Mouse (Mus musculus) embryo, embryonic 10.5 days (tissue): ENCODE data around the gene Slc25a45.
A peak's percentile ranks its signal among the peaks of the same experiment; 100 is the strongest.

Source experiments
- DNase-seq: peaks from one replicate; pipeline ENCODE4 v3.0.0-alpha.2; 2015; ENCODE audit warnings: low spot score

The Slc25a45 gene

GRCm38 (mm10) chr19:5877618-5878361 lies at the start of gene Slc25a45:
Gene Slc25a45, plus strand, starts transcription at chr19:5877808.
- DNase-seq = peak; percentile 78

GRCm38 (mm10) chr19:5828155-5828554 lies 49.5 kb upstream of the Slc25a45 start:
- no peak for DNase-seq

- DNase-seq = no peak
Measured at GRCm38 (mm10) chr19:5828905-5829304, 48.7 kb upstream of the Slc25a45 start.

GRCm38 (mm10) chr19:5829958-5830615 lies 47.5 kb upstream of the Slc25a45 start:
- DNase-seq = no peak

- no peak for DNase-seq
Measured at GRCm38 (mm10) chr19:5830776-5831175, 46.8 kb upstream of the Slc25a45 start.

- no peak for DNase-seq
Measured at GRCm38 (mm10) chr19:5831224-5831957, 46.2 kb upstream of the Slc25a45 start.

GRCm38 (mm10) chr19:5831958-5832320 lies 45.7 kb upstream of the Slc25a45 start:
- DNase-seq = no peak

GRCm38 (mm10) chr19:5832326-5832725 lies 45.3 kb upstream of the Slc25a45 start:
- no peak for DNase-seq

- no peak for DNase-seq
Measured at GRCm38 (mm10) chr19:5833287-5834100, 44.1 kb upstream of the Slc25a45 start.

GRCm38 (mm10) chr19:5834260-5834925 lies 43.2 kb upstream of the Slc25a45 start:
- DNase-seq = no peak

GRCm38 (mm10) chr19:5835054-5835921 lies 42.3 kb upstream of the Slc25a45 start:
- no peak for DNase-seq

GRCm38 (mm10) chr19:5835922-5836430 lies 41.6 kb upstream of the Slc25a45 start:
- DNase-seq = no peak

- no peak for DNase-seq
Measured at GRCm38 (mm10) chr19:5836941-5837572, 40.6 kb upstream of the Slc25a45 start.

- no peak for DNase-seq
Measured at GRCm38 (mm10) chr19:5837606-5838005, 40.0 kb upstream of the Slc25a45 start.

GRCm38 (mm10) chr19:5838136-5838891 lies 39.3 kb upstream of the Slc25a45 start:
- no peak for DNase-seq

- DNase-seq = no peak
Measured at GRCm38 (mm10) chr19:5838892-5839165, 38.8 kb upstream of the Slc25a45 start.

- no peak for DNase-seq
Measured at GRCm38 (mm10) chr19:5839317-5840085, 38.1 kb upstream of the Slc25a45 start.

GRCm38 (mm10) chr19:5840086-5840889 lies 37.3 kb upstream of the Slc25a45 start:
- no peak for DNase-seq
